ENCODE assay signal across 12 mouse cellular contexts in genomic region chr6:13982606-13983389, GRCm38 (mm10).
DNase-seq lines count a peak whose midpoint lies in the region; ATAC-seq lines count a peak whose summit lies in the region.
"Had no signal": no experiment of that assay in that cellular context is flagged by ENCODE, and none has a peak within 500 bp of the region (broad histone marks: within the 10 kb centered on the region; RNA-seq: fewer than 3 reads in every experiment).

No protein-coding gene starts in this region.

- peak; percentile 81 for ATAC-seq in hindbrain, embryonic 16.5 days
- no peak for ATAC-seq in hindbrain, embryonic 11.5 days (ENCODE audit: low FRiP score)
- ATAC-seq: CD4-positive, CD25-positive, alpha-beta regulatory T cell, adult 4 months had no signal

- DNase-seq in hindbrain, embryonic 11.5 days (ENCODE audit: low spot score), result no peak
- peak; percentile 87 for DNase-seq in cerebellum, postnatal 14 days
- peak; percentile 70 for DNase-seq in layer of hippocampus, adult 9-11 months
- DNase-seq in right cerebral cortex, postnatal 14 days, result peak; percentile 27
- DNase-seq in adrenal gland, postnatal 25 days, result no peak
- DNase-seq in ovary, adult 18-20 months (ENCODE audit: low spot score), result no peak
- no peak for DNase-seq in heart, adult 8-10 months (ENCODE audit: low spot score)
- DNase-seq: heart, postnatal 4 days had no signal

- no peaks in the 10 kb centered on the region for H3K27me3 ChIP-seq in hindbrain, embryonic 16.5 days (replicated peaks; ENCODE audit: control insufficient read depth, insufficient read depth, low read length)
- H3K27me3 ChIP-seq in hindbrain, embryonic 11.5 days (ENCODE audit: control insufficient read depth, insufficient read depth, low read length), result no peaks in the 10 kb centered on the region
- H3K27me3 ChIP-seq: embryonic facial prominence, embryonic 13.5 days; midbrain, embryonic 12.5 days had no signal

- no peak overlapping the region for H3K9ac ChIP-seq in hindbrain, embryonic 16.5 days (ENCODE audit: low read depth, low read length)
- H3K9ac ChIP-seq in hindbrain, embryonic 11.5 days (ENCODE audit: low read depth, low read length), result no peak overlapping the region
- H3K9ac ChIP-seq: embryonic facial prominence, embryonic 13.5 days; midbrain, embryonic 12.5 days had no signal

- H3K27ac ChIP-seq in hindbrain, embryonic 16.5 days (ENCODE audit: low read depth, low read length), result no peak overlapping the region
- no peak overlapping the region for H3K27ac ChIP-seq in hindbrain, embryonic 11.5 days (ENCODE audit: low read depth, low read length)
- H3K27ac ChIP-seq: embryonic facial prominence, embryonic 13.5 days; midbrain, embryonic 12.5 days had no signal

- WGBS in hindbrain, embryonic 16.5 days, result 82% methylated on average over 10 of the region's 10 CpGs
- WGBS in hindbrain, embryonic 11.5 days, result 92% methylated on average over 10 of the region's 10 CpGs

- no peak overlapping the region for H3K4me3 ChIP-seq in hindbrain, embryonic 16.5 days (ENCODE audit: low read length)
- H3K4me3 ChIP-seq in hindbrain, embryonic 11.5 days (ENCODE audit: low read depth, low read length), result no peak overlapping the region
- H3K4me3 ChIP-seq: embryonic facial prominence, embryonic 13.5 days; midbrain, embryonic 12.5 days had no signal

- H3K9me3 ChIP-seq in hindbrain, embryonic 16.5 days (ENCODE audit: control insufficient read depth, low read length), result no peaks in the 10 kb centered on the region
- H3K9me3 ChIP-seq in hindbrain, embryonic 11.5 days (ENCODE audit: control insufficient read depth, low read length), result no peaks in the 10 kb centered on the region

- no peak overlapping the region for H3K4me2 ChIP-seq in hindbrain, embryonic 16.5 days (ENCODE audit: low read length)
- H3K4me2 ChIP-seq in hindbrain, embryonic 11.5 days (replicated peaks; ENCODE audit: low read depth, low read length), result no peak overlapping the region
- H3K4me2 ChIP-seq: embryonic facial prominence, embryonic 13.5 days; midbrain, embryonic 12.5 days had no signal

- H3K4me1 ChIP-seq in hindbrain, embryonic 16.5 days (ENCODE audit: control insufficient read depth, insufficient read depth, low read depth, low read length), result no peaks in the 10 kb centered on the region
- H3K4me1 ChIP-seq in hindbrain, embryonic 11.5 days (replicated peaks; ENCODE audit: control insufficient read depth, insufficient read depth, low read length), result no peaks in the 10 kb centered on the region
- H3K4me1 ChIP-seq: embryonic facial prominence, embryonic 13.5 days; midbrain, embryonic 12.5 days had no signal

- H3K36me3 ChIP-seq in hindbrain, embryonic 16.5 days (ENCODE audit: control insufficient read depth, insufficient read depth, low read length), result no peaks in the 10 kb centered on the region
- no peaks in the 10 kb centered on the region for H3K36me3 ChIP-seq in hindbrain, embryonic 11.5 days (ENCODE audit: control insufficient read depth, insufficient read depth, low read length)
- H3K36me3 ChIP-seq: embryonic facial prominence, embryonic 13.5 days; midbrain, embryonic 12.5 days had no signal

Comparison
In these comparisons a context has a peak if more than half of its experiments do, and no peak if none do; other contexts are left out.
1. DNase-seq: peak in cerebellum, postnatal 14 days (2 of 2), layer of hippocampus, adult 9-11 months (single experiment) and right cerebral cortex, postnatal 14 days (single experiment); none in hindbrain, embryonic 11.5 days (single experiment), adrenal gland, postnatal 25 days (single experiment), ovary, adult 18-20 months (single experiment) and heart, adult 8-10 months (single experiment).